Mouse (Mus musculus): ENCODE measurements around the gene Mad1l1.

Gene Mad1l1

DNA sequence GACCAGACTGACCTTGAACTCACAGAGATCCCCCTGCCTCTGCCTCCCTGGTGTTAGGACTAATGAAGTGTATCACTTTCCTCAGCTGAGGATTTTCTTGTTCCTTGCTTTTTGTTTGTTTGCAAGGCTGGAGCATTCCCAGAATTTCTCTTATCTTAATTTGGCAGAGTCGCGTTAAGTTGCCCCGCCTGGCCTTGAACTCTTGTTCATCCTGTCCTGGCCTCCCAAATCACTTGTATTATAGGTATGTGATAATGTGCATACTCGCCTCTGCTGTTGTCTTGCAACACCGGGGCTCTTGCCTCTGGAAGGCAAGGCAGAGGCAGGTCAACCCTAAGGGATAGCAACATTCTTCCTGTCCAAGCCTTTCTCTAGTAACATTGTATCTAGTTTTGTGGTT is 2.7 kb upstream of the Mad1l1 start:
- DNase-seq (ENCODE audit: low spot score), result no peak

DNA sequence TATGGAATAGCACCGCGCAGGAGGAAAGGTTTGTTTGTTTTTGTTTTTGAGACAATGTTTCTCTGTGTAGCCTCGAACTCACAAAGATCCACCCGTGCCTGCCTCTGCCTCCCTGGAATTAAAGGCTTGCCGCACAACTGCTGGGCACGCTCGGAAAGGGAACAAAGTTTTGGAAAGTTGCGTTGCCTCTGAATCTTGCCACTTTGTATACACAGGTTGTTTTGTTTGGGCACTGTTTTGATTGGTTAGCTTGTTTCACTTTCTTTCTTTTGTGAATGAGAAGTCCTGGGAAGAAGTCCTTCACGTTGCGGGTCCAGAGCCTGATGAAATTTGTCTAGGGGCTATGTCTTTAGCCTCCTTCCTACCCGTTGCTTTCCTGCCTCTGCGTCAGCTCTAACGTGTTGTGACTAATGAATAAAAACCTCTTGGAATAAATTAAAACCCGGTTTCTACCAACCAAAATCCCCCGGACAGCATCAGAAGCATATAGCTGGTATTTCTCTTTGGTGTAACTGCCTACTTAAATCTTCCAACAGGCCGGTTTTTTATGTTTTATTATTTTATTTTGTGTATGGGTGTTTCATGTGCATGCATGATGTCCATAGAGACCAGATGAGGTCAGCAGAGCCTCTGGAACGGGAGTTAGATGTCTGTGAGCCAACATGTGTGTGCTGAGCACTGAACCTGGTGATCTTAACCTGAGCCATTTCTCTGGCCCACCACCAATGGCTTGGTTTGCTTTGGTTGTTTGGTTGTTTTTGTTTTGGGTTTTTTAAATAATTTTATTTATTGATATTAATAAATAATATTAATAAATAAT is 614 bp upstream of the Mad1l1 start:
- DNase-seq (ENCODE audit: low spot score), result no peak

DNA sequence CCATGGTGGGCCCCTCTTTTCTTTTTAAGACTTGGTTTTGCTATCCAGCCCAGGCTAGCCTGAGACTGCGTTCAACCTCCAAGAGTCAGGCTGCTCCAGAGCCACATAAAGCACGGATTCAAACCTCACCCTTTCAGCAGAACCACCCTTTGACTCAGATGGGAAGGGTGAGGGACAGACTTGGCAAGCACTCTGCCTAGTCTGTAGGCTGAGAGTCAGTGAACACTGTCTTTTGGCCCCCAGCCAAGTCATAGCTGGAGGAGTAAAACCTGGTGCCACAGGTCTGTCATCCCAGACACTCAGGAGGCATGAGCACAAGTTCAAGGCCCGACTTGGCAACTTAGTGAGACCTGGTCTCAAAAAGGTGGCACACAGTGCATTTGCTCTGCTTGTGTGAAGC is 4.6 kb downstream of the Mad1l1 start:
- no peak for DNase-seq (ENCODE audit: low spot score)

DNA sequence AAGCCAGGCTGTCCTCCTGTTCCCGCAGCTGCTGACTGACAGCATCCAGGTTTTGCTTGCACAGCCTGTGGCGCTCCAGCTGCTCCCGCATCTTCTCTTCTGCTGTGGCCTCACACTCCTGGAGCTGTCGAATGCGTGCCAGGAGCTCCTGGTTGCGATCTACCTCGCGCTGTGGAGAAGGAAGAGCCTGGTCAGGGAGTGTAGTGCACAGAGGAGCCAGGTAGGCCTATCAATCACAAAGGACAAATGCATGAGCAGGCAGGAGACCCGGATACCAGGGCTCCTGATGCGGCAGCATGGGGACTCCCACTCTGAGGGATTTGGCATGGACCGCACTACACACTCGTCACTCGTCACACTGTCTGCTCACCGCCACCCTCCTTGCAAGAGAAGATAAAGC is 13.8 kb downstream of the Mad1l1 start:
- DNase-seq (ENCODE audit: low spot score), result no peak

DNA sequence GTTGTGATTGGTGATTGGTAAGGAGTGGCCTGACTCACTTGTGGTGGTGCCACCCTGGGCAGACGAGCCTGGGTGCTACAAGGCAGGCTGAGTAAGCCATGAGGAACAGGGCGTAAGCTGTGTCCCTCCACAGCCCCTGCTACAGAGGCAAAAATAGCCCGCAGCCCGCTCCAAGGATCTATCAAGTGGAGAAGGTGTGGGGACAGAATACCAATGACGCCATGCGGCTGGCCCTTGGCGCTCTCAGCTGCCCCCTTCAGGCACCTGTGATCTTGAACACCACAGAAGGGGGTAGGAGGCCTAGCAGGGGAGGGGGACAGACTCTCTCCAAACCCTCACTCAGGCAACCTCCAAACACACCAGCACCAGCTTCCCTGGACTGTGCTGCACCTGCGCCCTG is 15.3 kb downstream of the Mad1l1 start:
- DNase-seq (ENCODE audit: low spot score), result no peak

DNA sequence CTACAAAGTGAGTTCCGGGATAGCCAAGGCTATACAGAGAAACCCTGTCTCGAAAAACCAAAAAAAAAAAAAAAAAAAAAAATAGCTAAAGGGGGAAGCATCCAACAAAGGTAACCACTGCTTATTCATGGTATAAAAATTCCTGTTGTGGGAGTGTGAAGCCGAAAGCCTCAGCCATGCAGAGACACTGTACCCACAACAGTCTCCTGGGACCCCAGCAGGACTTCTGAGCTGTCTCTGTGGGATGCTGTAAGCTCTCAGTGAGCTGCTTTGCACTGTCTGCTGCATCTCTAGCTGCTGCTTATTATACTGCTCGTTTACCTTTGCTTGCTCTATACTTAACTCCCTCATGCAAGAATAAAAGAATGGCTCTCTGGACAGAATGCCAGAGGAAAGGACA is 23.1 kb downstream of the Mad1l1 start:
- no peak for DNase-seq (ENCODE audit: low spot score)

DNA sequence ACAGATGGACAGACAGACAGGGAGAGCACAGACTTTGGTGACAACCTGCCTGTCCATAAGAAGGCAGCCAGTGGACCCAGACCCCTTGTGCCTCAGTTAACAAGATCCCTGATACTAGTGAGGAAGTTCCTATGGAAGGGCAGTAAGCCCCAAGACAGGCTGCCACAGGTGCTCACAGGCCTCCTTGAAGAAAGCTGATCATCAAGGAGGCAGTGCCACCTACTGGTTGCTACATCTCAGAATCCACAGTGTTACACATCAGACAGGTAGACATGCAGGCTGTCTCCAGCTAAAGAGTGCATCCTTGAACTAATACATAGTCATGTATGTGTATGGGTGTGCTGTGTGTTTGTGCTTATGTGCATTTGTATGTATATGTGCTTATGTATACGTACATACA is 29.2 kb downstream of the Mad1l1 start:
- DNase-seq (ENCODE audit: low spot score), result peak; percentile 22

DNA sequence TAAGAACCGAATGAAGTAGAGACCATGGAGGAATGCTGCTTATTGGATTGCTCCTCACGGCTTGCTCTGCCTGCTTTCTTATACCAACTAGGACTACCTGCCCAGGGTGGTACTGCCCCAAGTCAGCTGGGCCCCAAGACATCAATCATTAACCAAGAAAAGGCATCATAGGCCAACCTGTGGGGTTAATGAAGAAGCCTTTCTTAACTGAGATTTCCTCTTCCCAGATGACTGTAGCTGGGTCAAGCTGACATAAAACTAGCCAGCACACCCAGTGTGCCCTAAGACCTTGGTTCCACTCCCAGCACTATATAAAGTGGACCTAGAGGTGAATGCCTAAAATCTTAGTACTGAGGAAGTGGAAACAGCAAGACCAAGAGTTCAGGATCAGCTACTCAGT is 32.2 kb downstream of the Mad1l1 start:
- DNase-seq (ENCODE audit: low spot score), result no peak

DNA sequence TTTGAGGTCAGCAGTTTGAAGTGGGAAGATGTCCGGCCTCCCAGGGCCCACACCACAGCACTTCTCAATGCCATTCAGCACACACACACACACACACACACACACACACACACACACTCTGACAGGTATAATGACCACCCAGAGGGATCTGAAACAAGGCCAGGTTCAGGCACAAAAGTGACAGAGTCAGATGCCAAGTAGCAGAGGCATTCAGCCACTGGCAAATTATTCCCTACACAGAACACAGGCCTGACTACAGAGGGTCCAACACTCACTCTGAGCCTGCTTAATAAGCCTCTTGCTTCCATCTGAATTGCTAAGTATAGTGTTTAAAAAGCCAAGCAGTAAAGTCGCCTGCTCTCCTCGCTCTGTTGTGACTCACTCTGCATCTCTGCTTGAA is 33.1 kb downstream of the Mad1l1 start:
- DNase-seq (ENCODE audit: low spot score), result no peak

DNA sequence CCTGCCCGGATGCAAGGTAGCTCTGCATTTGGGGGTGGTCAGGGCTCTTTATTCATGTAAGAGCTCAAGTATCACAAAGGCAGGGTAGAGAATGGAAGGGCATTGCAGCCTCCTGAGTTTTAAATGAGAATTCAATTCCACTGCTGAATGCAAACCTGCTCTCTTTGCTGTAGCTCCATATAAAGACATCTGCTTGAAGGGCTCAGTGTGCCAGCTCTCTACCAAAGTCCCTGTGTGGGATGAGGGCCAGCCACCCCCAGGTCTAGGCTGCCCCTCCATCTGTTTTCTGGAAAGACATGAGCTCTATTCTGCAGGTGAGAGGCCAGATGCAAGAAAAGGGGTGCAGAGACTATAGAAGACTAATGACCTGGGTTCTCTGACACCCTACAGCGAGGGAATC is 36.6 kb downstream of the Mad1l1 start:
- DNase-seq (ENCODE audit: low spot score), result no peak

DNA sequence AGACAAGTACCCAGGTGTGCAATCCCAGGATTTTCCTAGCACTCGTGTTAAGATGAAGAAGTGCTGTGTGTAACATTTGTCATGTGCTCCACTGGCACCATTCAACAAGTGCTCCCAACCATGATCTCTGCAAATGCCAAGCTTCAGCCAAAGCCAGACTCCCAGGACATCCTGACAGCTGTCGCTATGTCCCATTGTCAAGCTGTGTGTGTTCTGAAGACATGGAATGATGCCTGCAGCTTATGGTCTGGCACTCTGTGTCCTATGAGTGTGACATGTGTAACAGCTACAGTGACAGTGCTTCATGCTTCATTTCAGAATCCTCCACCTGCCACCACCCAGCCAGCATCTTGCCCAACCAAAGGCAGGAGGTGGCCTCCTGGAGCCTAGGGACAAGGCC is 37.3 kb downstream of the Mad1l1 start:
- DNase-seq (ENCODE audit: low spot score), result no peak

DNA sequence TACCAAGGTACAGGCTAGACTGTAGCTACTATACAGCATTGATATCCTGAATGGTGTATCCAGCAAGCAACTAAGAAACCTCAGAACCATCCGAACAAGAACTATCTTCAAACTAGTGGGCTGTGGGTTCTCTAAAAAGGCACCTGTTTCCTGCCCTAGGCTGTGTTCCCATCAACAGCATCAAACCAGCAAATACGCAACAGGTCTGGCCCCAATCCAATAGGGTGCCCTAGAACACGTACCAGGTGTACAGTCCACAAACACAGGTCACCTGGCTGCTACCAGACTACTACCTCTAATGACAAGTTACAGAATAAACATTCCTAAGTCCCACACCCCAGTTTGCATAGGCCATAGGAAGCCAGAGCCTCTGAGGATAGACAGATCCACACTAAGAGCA is 38.5 kb downstream of the Mad1l1 start:
- no peak for DNase-seq (ENCODE audit: low spot score)

DNA sequence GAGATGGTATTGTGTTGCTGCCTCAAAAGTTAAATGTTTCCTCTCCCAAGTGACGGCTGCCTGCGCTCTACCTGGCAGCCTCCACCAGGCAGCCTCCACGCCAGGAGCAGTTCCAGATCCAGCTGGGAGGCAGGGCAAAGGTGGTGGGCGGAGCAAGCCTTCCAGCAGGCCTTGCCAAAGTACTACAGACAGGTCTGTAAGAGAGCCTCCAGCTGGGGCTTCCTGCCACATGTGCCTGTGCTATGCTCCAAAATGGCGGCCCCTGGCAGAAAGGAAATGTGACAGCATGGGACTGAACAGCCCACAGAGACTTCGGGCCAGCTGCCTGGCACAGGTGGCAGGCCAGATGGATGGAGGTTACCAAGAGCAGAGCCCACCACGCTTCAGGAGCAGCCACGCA is 39.0 kb downstream of the Mad1l1 start:
- no peak for DNase-seq (ENCODE audit: low spot score)

DNA sequence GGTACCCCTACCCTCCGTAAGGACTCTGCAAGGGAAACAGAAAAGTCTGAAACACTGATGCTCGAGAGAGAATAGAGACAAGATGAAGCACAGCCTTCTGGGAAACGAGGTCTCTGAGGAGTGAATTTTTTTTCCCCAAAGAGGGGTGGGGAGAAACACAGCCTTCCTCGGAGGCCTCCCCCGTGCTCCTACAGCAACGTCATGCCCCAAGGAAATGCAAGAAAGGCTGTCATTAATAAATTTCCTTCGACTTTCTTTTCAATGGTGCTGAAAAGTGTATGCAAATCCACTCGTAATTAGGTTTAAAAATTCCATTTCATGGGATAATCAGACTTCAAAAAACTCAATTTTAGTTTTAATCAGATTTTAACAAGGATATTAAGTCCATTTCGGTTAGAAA is 41.1 kb downstream of the Mad1l1 start:
- DNase-seq (ENCODE audit: low spot score), result no peak

DNA sequence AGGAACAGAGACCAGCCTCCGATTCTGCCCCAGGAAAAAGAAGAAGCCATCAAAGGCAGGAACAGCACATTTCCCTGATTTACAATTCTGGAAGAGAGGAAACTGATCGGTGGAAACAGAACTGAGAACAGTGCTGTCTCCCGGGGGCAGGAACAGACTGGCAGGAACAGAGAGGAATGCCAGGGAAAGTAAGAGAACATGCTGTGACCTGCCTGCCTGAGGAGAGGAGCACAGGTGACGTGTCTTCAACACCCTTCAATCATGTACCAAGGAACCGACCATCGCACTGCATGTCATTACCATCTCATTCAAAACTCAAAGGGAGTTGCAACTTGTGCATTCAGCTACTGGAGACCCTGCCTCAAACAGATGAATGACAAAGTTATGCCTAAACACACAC is 44.6 kb downstream of the Mad1l1 start:
- no peak for DNase-seq (ENCODE audit: low spot score)

DNA sequence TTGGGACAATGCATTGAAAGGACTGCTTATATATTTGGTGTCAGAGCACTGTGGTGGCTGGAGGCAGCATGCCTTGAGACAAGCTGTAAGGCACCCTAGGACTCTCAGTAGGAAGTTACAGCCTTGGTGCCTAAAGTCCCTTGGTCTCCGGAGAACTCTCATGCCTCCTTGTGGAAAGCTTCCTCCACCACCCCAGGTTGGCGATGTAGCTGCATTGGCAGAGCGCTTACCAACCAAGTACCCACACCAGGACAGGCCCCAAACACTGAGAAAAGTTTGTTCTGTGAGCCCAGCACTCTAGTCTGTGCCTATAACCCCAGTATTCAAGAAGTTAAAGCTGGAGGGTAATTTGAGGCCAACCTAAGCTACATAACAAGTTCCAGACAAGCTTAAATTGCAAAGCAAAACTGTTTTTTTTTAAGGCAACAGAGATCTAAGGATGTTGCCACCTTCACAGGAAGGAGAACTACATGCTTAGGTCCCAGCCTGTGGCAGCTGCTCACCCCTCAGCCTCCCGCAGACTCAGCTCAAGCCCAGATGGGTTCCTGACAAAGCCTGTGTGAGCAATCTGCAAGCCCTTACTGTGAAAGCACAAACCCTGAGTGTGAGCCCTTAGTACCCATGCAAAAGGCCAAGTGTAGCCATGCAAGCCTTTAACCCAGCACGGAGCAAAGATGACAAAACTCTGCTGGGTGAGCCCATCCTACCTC is 50.2 kb downstream of the Mad1l1 start:
- no peak for DNase-seq (ENCODE audit: low spot score)

DNA sequence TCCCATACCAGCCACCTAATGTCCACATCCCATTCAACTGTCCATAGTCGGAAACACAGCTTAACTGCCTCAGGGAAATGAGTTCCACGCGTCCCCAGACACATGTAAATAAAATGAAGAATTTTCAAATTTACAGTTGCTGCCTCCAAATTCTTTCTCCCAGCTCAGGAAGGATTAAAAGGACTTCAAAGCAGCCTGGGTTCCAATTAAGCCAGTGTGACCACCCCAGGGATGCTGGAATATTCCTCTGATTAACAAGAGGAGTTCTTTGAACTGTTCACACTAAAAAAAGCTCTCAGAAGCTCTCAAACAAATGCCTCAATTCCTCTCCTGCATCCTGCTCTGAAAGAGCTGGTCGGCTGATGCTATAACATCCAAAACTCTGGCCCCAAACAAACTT is 53.0 kb downstream of the Mad1l1 start:
- no peak for DNase-seq (ENCODE audit: low spot score)

DNA sequence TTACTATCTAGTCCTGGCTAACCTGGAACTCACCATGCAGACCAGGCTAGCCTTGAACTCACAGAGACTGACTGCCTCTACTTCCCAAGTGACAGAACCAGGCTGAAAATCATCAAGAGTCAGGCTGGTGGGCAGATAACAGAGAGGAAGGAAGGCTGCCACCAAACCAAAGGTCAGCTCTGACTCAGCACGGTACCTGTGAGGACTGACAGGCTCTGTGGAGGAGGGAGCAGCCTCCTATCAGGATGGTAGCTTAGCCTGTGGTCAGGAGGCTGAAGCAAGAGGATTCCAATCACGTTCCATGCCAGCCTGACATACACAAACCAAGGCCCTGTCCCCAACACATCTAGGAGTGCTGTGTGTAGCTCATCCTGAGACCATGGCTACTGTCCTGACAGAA is 54.3 kb downstream of the Mad1l1 start:
- no peak for DNase-seq (ENCODE audit: low spot score)

DNA sequence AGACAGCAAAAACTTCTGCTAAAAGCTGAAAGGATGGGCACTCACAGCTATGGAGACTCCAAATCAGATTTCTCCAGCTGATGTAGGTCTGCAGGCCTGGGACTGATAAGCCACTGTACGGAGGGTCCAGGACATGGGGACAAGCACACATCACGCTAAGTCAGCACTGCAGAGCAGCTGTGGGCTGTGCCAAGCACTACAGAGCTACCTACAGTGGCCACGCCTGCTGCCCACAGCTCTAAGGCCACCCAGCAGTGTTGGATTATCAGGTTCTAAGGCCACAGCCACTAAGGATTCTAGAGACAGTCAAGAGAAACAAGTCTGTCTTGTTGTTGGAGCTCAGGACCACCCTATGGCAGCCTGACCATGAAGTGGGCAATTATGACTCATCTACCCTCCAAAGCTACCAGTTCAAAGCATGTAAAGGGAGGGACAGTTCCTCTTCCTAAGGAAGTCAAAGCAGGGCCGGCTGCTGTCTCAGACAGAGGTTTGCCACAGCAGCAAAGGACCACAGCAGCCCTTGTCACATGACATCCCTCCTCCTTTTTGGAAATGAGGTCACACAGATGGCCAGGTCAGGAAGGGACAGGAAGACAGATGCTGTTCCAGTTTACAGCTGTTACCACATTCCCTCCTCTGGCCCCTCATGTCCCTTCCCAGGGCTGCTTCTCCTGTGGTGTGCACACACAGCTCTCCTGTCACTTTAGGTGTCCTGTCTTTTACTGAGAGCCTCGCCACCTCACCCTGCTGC is 56.4 kb downstream of the Mad1l1 start:
- DNase-seq (ENCODE audit: low spot score), result no peak

DNA sequence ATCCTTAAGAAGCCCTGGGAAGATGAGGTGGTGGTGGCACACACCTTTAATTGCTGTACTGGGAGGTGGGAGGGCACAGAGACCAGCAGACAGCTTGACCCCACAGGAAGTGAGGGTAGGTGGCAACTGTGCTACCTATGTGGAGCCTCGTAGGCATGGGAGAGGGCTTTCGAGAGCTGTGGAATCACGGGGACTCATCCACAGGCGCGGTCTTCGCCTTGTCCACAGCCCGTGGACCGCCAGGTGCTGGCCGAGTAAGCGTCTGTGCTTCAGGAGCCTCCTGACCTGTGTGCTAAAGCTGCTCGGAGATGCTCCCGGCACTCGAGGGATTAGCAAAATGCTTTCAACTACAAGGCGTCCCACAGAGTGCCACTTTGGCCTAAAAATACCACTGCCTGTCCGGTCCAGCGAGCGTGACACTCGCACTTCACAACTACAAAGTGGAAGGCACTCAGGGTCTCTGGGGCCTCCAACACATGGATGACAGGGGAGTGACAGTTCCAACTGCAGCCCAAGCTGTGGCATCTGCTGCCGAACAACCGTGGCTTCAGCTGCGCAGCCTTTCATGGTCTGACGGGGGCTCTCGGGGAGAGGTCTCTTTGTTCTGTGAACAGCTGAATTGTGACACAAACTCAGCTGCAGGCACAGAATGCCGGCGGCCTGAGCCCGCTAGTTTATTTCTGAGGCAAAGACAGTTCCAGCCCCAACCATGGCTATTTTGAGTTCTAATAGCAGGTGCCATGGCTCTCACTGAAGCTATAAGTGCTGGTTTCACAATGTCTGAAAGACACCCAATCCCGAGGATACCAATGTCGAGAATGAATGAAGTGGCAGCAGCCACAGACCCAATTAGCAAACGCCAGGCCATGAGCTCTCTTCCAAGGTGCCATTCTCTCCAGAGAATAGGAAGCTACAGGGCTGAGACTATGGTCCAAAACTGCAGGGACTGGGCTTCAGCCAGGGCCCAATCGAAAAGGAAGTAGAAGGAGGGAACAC is 57.3 kb downstream of the Mad1l1 start:
- DNase-seq (ENCODE audit: low spot score), result no peak

DNA sequence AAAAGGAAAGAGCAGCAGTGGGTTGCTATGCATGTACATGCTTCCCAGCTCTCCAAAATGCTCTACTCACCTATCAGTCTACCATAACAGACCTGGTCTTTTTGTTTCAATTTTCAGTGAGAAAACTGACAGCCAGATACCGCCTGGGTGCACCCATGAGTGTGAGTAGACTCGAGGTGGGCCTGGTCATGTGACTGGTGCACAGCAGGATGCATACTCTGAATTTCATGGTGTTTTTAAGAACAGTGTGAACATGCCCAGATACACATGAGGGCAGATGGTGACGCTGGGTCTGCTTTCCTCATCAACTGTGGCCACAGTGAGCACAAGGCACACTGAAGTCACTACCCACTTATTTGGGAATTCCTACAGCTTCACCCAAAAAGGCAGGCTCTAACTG is 59.0 kb downstream of the Mad1l1 start:
- no peak for DNase-seq (ENCODE audit: low spot score)

DNA sequence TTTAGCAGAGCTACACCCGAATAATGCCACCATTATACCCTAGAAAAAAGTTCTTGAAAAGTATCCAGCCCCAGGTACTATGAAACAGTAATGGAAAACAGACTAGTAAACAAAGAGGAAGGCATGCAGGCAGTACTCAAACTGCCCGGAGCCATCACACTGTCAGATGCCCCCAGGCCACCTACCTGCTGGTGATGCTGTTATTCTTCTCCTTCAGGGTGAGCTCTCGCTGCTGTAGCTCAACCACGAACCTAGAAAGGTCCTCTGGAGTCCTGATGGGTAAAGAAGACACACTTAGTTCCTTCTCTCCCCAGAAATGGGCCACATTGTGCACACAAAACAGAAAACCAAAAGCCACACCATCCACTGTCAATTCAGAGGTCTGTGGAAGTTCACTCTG is 60.0 kb downstream of the Mad1l1 start:
- no peak for DNase-seq (ENCODE audit: low spot score)
